Mouse (Mus musculus) G1E (cell line): ENCODE measurements around the gene Gss.

Experiments
- CTCF ChIP-seq: IDR thresholded peaks from 2 replicates; pipeline ENCODE4 v1.5.1; 2012; ENCODE audit warnings: low read depth, low read length, inconsistent platforms, mixed read lengths
- GATA1 ChIP-seq: IDR thresholded peaks from 2 replicates; pipeline ENCODE4 v1.6.1; 2012; ENCODE audit warnings: borderline replicate concordance, low read length, inconsistent platforms, mixed read lengths
- POLR2AphosphoS5 ChIP-seq: IDR thresholded peaks from 2 replicates; pipeline ENCODE4 v1.6.1; 2012; ENCODE audit warnings: low read depth, low read length, inconsistent platforms; ENCODE audit not compliant: insufficient replicate concordance
- TAL1 ChIP-seq: conservative IDR thresholded peaks from 2 replicates; pipeline ENCODE4 v1.6.1; 2012; ENCODE audit warnings: low read depth, low read length, inconsistent platforms, mixed read lengths

DNA sequence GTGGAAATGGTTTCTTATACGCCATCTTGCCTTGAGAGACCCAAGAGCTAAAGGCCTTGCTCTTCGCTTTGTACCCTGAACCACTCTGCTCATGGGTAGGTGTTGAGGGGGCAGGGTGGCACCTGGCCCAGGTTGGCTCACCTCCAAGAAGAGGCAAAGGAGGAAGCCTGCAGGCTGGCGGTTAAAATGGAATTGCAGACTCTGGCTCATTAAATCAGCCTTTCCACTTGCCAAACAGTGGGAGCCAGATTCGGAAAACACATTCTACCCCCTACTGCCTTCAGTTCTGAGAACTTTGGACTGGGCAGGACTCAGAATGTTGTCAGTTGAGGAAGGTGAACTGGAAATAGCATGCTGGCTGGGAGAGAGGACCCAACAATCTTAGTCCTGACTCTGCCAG is 17.9 kb downstream of the Gss start:
- TF ChIP-seq CTCF (no peak), TAL1 (no peak), POLR2AphosphoS5 (no peak), GATA1 (no peak)
